Mouse (Mus musculus): ENCODE data around the gene Tnni3. TPM values are rescaled to one million over a fixed set of nuclear protein-coding genes. Genes with fewer than 3 reads are reported as not detected.

The Tnni3 gene
- total and polyA plus RNA-seq, 2 experiments from 2014 or later: 3.9 TPM; not detected in 1

DNA sequence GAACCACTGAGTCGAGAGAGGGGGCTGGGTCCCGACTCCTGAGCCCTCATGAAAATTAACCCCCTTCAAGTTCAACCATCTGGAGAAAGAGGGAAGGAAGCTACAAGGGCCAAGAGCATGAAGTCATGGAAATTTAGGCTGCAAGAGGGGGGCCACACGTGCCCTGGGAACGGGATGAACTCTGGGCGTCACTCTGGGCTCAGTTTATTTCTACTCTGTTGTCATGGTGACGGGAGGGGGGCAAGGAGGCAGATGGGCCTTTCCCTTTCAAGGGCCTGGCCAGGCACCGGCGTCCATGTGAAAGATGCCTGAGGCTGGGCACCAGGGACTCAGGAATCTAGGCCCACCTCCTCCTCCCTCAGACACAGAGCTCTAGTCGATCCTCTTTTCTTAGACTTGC, 25.8 kb downstream of the Tnni3 start:
- 9% methylated on average over 9 of the region's 9 CpGs for WGBS
- H3K27ac ChIP-seq: 0 out of 2 replicates have a peak overlapping the region, but pooled peaks have one; percentile 32
- H3K9me3 ChIP-seq (ENCODE audit: low read length): no peaks in the 10 kb centered on the region
- H3K4me2 ChIP-seq (ENCODE audit: low read depth, low read length): peak overlapping the region; percentile 91
- H3K9ac ChIP-seq (replicated peaks; ENCODE audit: low read length): no peak overlapping the region
- DNase-seq (ENCODE audit: low spot score) (peak; percentile 75), ATAC-seq (peak; percentile 19; the same call in 1 of the 2 replicates)
- peaks cover 30% of the 10 kb centered on the region for H3K4me1 ChIP-seq (ENCODE audit: insufficient read depth, low read length)
- TF ChIP-seq CTCF (IDR thresholded peaks at IDR 0.05; ENCODE audit: low read depth): no peak
- no peaks in the 10 kb centered on the region for H3K27me3 ChIP-seq (ENCODE audit: insufficient read depth, low read length)
- H3K4me3 ChIP-seq (ENCODE audit: low read length): no peak overlapping the region
- H3K36me3 ChIP-seq (ENCODE audit: insufficient read depth, low read length): peaks cover 8% of the 10 kb centered on the region; the same call in 1 of the 2 replicates

DNA sequence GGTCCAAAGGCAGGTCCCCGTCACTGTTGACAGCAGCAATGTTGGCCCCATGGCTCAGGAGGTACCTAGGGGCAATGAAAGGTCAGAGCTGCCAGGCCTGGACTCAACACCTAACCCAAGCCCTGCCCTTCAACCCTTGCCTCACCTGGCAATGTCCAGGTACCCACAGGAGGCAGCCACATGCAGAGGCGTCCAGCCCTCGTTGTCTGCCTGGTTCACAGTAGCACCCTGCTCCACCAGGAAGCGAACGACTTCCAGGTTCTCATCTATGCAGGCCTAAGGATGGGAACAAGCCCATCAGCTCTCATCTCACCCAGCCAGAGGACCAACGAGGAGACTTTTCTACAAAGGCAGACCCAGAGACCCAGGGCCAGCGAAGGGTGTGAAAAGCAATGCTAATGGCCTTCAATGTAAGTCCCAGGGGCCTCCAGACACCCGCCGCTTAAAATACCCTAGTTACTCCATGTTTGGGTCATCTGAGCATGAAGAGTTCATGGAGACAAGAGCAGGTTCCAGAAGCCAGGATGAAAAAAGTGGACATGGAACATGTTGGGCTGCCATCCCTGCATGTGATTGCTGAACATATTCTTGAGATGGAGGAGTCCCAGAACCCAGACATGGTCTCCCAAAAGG, 26.6 kb downstream of the Tnni3 start:
- TF ChIP-seq CTCF (IDR thresholded peaks at IDR 0.05; ENCODE audit: low read depth): no peak
- peaks cover 30% of the 10 kb centered on the region for H3K4me1 ChIP-seq (ENCODE audit: insufficient read depth, low read length)
- no peak overlapping the region for H3K4me3 ChIP-seq (ENCODE audit: low read length)
- peaks cover 8% of the 10 kb centered on the region; the same call in 1 of the 2 replicates for H3K36me3 ChIP-seq (ENCODE audit: insufficient read depth, low read length)
- ATAC-seq (no peak), DNase-seq (ENCODE audit: low spot score) (no peak)
- H3K27ac ChIP-seq: no peak overlapping the region
- no peak overlapping the region for H3K9ac ChIP-seq (replicated peaks; ENCODE audit: low read length)
- 86% methylated on average over 9 of the region's 9 CpGs for whole genome bisulfite sequencing
- no peaks in the 10 kb centered on the region for H3K9me3 ChIP-seq (ENCODE audit: low read length)
- peak overlapping the region; percentile 91; the same call in 1 of the 2 replicates for H3K4me2 ChIP-seq (ENCODE audit: low read depth, low read length)
- no peaks in the 10 kb centered on the region for H3K27me3 ChIP-seq (ENCODE audit: insufficient read depth, low read length)

DNA sequence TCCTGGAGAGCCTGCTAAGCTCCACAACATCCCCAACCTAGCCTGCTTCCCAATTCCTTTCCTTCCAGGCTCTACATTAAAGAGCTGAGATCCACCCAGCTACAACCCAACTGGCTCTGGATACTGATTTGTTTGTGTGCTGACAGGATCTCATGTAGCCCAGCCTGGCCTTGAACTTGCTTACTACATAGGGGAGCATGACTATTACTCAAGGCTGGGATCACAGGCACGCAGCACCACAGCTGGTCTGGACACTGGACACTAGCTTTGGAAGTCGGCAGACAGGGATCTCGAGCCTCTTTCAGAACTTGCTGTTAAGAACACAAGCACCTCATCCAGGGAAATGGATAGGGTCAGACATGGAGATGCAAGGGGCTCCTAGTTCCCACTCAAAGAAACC, 27.6 kb downstream of the Tnni3 start:
- no peak overlapping the region for H3K9ac ChIP-seq (replicated peaks; ENCODE audit: low read length)
- H3K4me2 ChIP-seq (ENCODE audit: low read depth, low read length): no peak overlapping the region
- no peak for ATAC-seq

DNA sequence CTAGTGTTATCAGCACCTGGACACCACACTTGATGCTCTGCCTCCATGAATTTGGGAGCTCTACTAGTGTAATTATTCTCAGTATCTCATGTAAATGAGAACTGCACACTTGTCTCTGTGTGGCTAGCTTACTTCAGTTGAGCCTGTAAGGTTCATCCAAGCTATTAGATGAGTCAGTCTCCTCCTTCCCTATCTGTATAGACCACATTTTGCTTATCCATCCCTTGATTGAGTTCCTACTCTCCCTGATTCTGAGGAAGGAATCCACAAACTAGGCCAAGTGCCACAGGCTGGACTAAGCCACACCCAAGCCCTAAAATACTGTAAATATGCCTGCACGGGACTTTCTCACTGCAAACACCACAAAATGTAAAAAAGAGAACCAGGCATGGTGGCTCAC, 30.0 kb downstream of the Tnni3 start:
- no peak overlapping the region for H3K27ac ChIP-seq
- H3K4me3 ChIP-seq (ENCODE audit: low read length): no peak overlapping the region
- H3K4me2 ChIP-seq (ENCODE audit: low read depth, low read length): no peak overlapping the region
- DNase-seq (ENCODE audit: low spot score) (no peak), ATAC-seq (no peak)
- peaks cover 16% of the 10 kb centered on the region for H3K36me3 ChIP-seq (ENCODE audit: insufficient read depth, low read length)
- WGBS: 85% methylated on average over 1 of the region's 1 CpGs
- no peak for TF ChIP-seq CTCF (IDR thresholded peaks at IDR 0.05; ENCODE audit: low read depth)
- no peaks in the 10 kb centered on the region for H3K27me3 ChIP-seq (ENCODE audit: insufficient read depth, low read length)
- no peaks in the 10 kb centered on the region for H3K9me3 ChIP-seq (ENCODE audit: low read length)
- H3K4me1 ChIP-seq (ENCODE audit: insufficient read depth, low read length): peaks cover 12% of the 10 kb centered on the region
- no peak overlapping the region for H3K9ac ChIP-seq (replicated peaks; ENCODE audit: low read length)

More for the DNA sequence above, 27.6 kb downstream of the Tnni3 start:
- Histone ChIP-seq H3K4me1 (ENCODE audit: insufficient read depth, low read length) (peaks cover 30% of the 10 kb centered on the region), H3K27me3 (ENCODE audit: insufficient read depth, low read length) (no peaks in the 10 kb centered on the region), H3K4me3 (ENCODE audit: low read length) (no peak overlapping the region), H3K36me3 (ENCODE audit: insufficient read depth, low read length) (peaks cover 8% of the 10 kb centered on the region; the same call in 1 of the 2 replicates), H3K27ac (no peak overlapping the region), H3K9me3 (ENCODE audit: low read length) (no peaks in the 10 kb centered on the region)
- TF ChIP-seq CTCF (IDR thresholded peaks at IDR 0.05; ENCODE audit: low read depth): no peak
- DNase-seq (ENCODE audit: low spot score): no peak
- 94% methylated on average over 3 of the region's 3 CpGs for WGBS

DNA sequence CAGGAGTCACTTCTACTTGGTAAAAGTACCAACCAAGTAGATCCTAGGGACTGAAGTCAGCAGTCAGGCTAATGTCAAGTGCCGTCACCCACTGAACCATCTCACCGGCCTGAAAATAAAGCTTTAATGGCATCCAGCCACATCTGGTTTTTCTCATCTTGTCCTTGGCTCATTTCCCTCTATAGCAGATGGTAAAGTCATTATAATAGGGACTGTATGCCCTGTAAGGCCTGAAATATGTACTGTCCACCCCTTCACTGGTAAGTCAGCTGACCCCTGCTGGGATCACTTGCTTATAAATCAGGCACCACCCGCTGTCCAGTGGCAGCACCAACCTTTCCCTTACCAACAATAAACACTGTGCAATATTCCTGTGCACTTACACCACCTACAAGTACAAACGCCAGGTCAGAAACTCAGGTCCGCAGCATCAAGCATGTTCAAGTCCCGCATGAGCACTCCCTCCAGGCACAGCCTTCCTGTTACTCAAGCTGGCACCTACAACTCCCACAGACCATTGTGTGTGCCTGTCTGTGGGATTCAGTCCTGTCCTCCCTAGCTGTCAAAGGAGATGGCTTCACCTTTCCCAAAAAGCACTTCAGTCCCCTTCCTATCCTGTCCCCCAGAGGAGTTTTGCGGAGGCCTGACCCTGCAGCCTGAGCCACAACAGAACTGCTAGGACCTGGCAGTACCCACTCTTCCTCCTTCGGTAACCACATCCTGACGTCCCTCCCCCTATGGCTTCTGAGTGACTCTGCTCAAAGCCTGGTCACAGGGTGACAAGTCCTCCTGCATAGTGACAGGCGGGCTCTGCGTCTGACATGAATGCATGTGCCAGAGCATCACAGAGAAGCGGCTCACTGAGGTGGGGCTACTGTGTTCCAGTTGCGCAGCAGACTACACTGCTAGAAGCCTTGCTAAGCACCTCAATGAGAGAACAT, 31.5 kb downstream of the Tnni3 start:
- Histone ChIP-seq H3K36me3 (ENCODE audit: insufficient read depth, low read length) (peaks cover 27% of the 10 kb centered on the region), H3K27me3 (ENCODE audit: insufficient read depth, low read length) (no peaks in the 10 kb centered on the region), H3K9me3 (ENCODE audit: low read length) (no peaks in the 10 kb centered on the region), H3K4me1 (ENCODE audit: insufficient read depth, low read length) (no peaks in the 10 kb centered on the region), H3K9ac (replicated peaks; ENCODE audit: low read length) (no peak overlapping the region), H3K4me3 (ENCODE audit: low read length) (no peak overlapping the region), H3K27ac (no peak overlapping the region), H3K4me2 (ENCODE audit: low read depth, low read length) (no peak overlapping the region)
- 84% methylated on average over 13 of the region's 13 CpGs for WGBS
- DNase-seq (ENCODE audit: low spot score): no peak
- no peak for ATAC-seq
- no peak for TF ChIP-seq CTCF (IDR thresholded peaks at IDR 0.05; ENCODE audit: low read depth)

DNA sequence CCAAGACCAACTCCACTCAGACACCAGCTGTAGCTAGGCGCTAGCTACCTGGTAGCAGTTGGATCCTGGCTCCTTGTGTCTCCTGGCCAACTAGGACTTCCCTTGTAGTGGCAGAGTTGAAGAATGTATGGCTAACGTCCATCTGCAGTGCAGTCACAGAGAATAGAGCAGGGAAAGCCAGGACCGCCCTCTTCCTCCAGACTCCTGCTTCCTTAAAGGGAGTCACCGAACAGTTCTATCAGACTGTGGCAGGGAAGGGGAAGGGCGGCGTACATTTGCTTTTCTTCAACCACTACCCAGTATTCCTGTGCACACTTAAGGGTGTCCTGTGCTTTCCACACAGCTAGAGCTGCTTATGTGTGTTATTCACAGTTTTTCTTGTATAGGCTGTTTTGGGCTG, 32.7 kb downstream of the Tnni3 start:
- no peaks in the 10 kb centered on the region for H3K9me3 ChIP-seq (ENCODE audit: low read length)
- peaks cover 38% of the 10 kb centered on the region for H3K36me3 ChIP-seq (ENCODE audit: insufficient read depth, low read length)
- no peak for ATAC-seq
- no peak overlapping the region for H3K4me3 ChIP-seq (ENCODE audit: low read length)
- no peak for DNase-seq (ENCODE audit: low spot score)
- no peaks in the 10 kb centered on the region for H3K4me1 ChIP-seq (ENCODE audit: insufficient read depth, low read length)
- no peak overlapping the region for H3K27ac ChIP-seq
- no peak overlapping the region for H3K4me2 ChIP-seq (ENCODE audit: low read depth, low read length)
- 87% methylated on average over 6 of the region's 6 CpGs for WGBS
- H3K9ac ChIP-seq (replicated peaks; ENCODE audit: low read length): no peak overlapping the region
- no peaks in the 10 kb centered on the region for H3K27me3 ChIP-seq (ENCODE audit: insufficient read depth, low read length)
- no peak for TF ChIP-seq CTCF (IDR thresholded peaks at IDR 0.05; ENCODE audit: low read depth)
